Mouse (Mus musculus): ENCODE data around the gene Adora1. TPM values are rescaled to one million over a fixed set of nuclear protein-coding genes. Genes with fewer than 3 reads are reported as not detected.

The Adora1 gene
- polyA plus RNA-seq, 1 experiment from 2014 or later, result 0.08 TPM

GRCm38 (mm10) chr1:134150745-134151144, 84.5 kb downstream of the Adora1 start:
- H3K4me1 ChIP-seq (ENCODE audit: control insufficient read depth, insufficient read depth, low read length), result no peaks in the 10 kb centered on the region
- no peaks in the 10 kb centered on the region for H3K36me3 ChIP-seq (ENCODE audit: control insufficient read depth, insufficient read depth, low read length)
- DNase-seq (ENCODE audit: low spot score, missing footprints) (peak; percentile 57), ATAC-seq (ENCODE audit: low FRiP score) (no peak)
- no peaks in the 10 kb centered on the region for H3K9me3 ChIP-seq (ENCODE audit: control insufficient read depth, low read length)
- WGBS, result 93% methylated on average over 9 of the region's 9 CpGs
- H3K27me3 ChIP-seq (ENCODE audit: control insufficient read depth, insufficient read depth, low read length), result no peaks in the 10 kb centered on the region
- no peak overlapping the region for H3K4me2 ChIP-seq
- no peak overlapping the region for H3K27ac ChIP-seq (ENCODE audit: low read depth, low read length)
- H3K9ac ChIP-seq (ENCODE audit: low read length), result no peak overlapping the region
- H3K4me3 ChIP-seq (ENCODE audit: low read depth, low read length), result no peak overlapping the region

GRCm38 (mm10) chr1:134150076-134150475, 85.2 kb downstream of the Adora1 start:
- Histone ChIP-seq H3K36me3 (ENCODE audit: control insufficient read depth, insufficient read depth, low read length) (no peaks in the 10 kb centered on the region), H3K27ac (ENCODE audit: low read depth, low read length) (no peak overlapping the region), H3K4me3 (ENCODE audit: low read depth, low read length) (no peak overlapping the region), H3K4me2 (no peak overlapping the region), H3K9me3 (ENCODE audit: control insufficient read depth, low read length) (no peaks in the 10 kb centered on the region), H3K27me3 (ENCODE audit: control insufficient read depth, insufficient read depth, low read length) (no peaks in the 10 kb centered on the region), H3K4me1 (ENCODE audit: control insufficient read depth, insufficient read depth, low read length) (no peaks in the 10 kb centered on the region), H3K9ac (ENCODE audit: low read length) (no peak overlapping the region)
- DNase-seq (ENCODE audit: low spot score, missing footprints), result peak; percentile 26
- WGBS, result 77% methylated on average over 8 of the region's 8 CpGs
- ATAC-seq (ENCODE audit: low FRiP score), result no peak

Other genes starting within 250 kb of the Adora1 start
- 5.7 and 6.8 TPM in 2 replicates for gene Fmod, start 198.2 kb downstream of the Adora1 start, polyA plus RNA-seq (2014; fragmentation: Nextera tagmentation; extraction: Ambion mirVana)
- gene Btg2, start 156.3 kb downstream of the Adora1 start, polyA plus RNA-seq (2014; fragmentation: Nextera tagmentation; extraction: Ambion mirVana), result 150 and 153 TPM in 2 replicates
- not detected in 2 replicates for gene Chit1, start 124.2 kb downstream of the Adora1 start, polyA plus RNA-seq (2014; fragmentation: Nextera tagmentation; extraction: Ambion mirVana)
- gene Chil1, start 53.3 kb downstream of the Adora1 start, polyA plus RNA-seq (2014; fragmentation: Nextera tagmentation; extraction: Ambion mirVana), result 1.8 and 2.2 TPM in 2 replicates
- 0.12 and 0.22 TPM in 2 replicates for gene Mybph, start 42.0 kb downstream of the Adora1 start, polyA plus RNA-seq (2014; fragmentation: Nextera tagmentation; extraction: Ambion mirVana)
- not detected in 2 replicates for gene Myog, start 54.6 kb upstream of the Adora1 start, polyA plus RNA-seq (2014; fragmentation: Nextera tagmentation; extraction: Ambion mirVana)
- gene Ppfia4, start 97.5 kb upstream of the Adora1 start, polyA plus RNA-seq (2014; fragmentation: Nextera tagmentation; extraction: Ambion mirVana), result 1.9 and 2.6 TPM in 2 replicates
- gene Tmem183a, start 126.5 kb upstream of the Adora1 start, polyA plus RNA-seq (2014; fragmentation: Nextera tagmentation; extraction: Ambion mirVana), result 128 and 137 TPM in 2 replicates
- gene 4933406M09Rik, start 150.5 kb upstream of the Adora1 start, polyA plus RNA-seq (2014; fragmentation: Nextera tagmentation; extraction: Ambion mirVana), result not detected in 2 replicates
- 17.5 and 19.3 TPM in 2 replicates for gene Cyb5r1, start 170.1 kb upstream of the Adora1 start, polyA plus RNA-seq (2014; fragmentation: Nextera tagmentation; extraction: Ambion mirVana)
- 76.7 and 81.5 TPM in 2 replicates for gene Adipor1, start 179.9 kb upstream of the Adora1 start, polyA plus RNA-seq (2014; fragmentation: Nextera tagmentation; extraction: Ambion mirVana)
- 31.0 and 31.7 TPM in 2 replicates for gene Klhl12, start 220.1 kb upstream of the Adora1 start, polyA plus RNA-seq (2014; fragmentation: Nextera tagmentation; extraction: Ambion mirVana)